ENCODE assay signal across 18 mouse cellular contexts in the genomic region with DNA sequence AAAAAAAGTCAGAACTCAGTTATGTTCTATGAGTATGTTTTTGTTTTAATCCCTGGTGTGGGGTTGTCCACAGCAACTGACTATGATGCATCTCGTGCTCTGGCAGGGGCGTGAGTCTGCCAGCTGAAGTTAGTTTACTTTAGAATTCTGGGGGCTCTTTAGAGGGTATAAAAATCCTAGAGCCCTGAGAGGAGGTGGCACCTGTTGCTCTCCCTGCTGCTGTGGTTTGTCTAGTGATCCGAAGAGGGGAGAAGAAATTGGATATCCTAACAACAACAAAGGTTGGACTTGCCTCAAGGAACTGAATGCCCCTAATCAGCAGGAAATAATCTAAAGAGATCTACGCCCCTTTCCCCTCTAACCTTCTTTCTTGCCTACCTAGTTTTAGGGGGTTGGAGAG. TPM values are rescaled to one million over a fixed set of nuclear protein-coding genes. Genes with fewer than 3 reads are reported as not detected.
DNase-seq lines count a peak whose midpoint lies in the region; ATAC-seq and TF ChIP-seq lines count a peak whose summit lies in the region.
"Had no signal": no experiment of that assay in that cellular context is flagged by ENCODE, and none has a peak within 500 bp of the region (broad histone marks: within the 10 kb centered on the region; RNA-seq: fewer than 3 reads in every experiment).

No protein-coding gene starts in this region.

- no peak overlapping the region for H3ac ChIP-seq in myocyte (ENCODE audit: control insufficient read depth, insufficient read length)

- no peak overlapping the region for H3K4me2 ChIP-seq in kidney, postnatal 0 days (ENCODE audit: low read length)
- H3K4me2 ChIP-seq in myocyte (ENCODE audit: low read depth) = peak overlapping the region; percentile 70

- no peak overlapping the region for H3K9ac ChIP-seq in kidney, postnatal 0 days (ENCODE audit: low read depth, low read length)

- no peak for TF ChIP-seq CTCF in kidney, postnatal 0 days (IDR thresholded peaks at IDR 0.05; ENCODE audit: low read depth)

- WGBS in kidney, postnatal 0 days = 33% methylated on average over 4 of the region's 4 CpGs

- TF ChIP-seq POLR2A in myocyte (IDR thresholded peaks at IDR 0.05; ENCODE audit: insufficient read length, low read depth) = no peak

- no peaks in the 10 kb centered on the region for H3K9me3 ChIP-seq in kidney, postnatal 0 days (replicated peaks; ENCODE audit: low read length)
- H3K9me3 ChIP-seq: G1E had no signal

- no peaks in the 10 kb centered on the region for H3K27me3 ChIP-seq in kidney, postnatal 0 days (ENCODE audit: insufficient read depth, low read length)
- no peaks in the 10 kb centered on the region for H3K27me3 ChIP-seq in myocyte (ENCODE audit: control insufficient read depth, insufficient read depth, insufficient read length)
- H3K27me3 ChIP-seq: Patski had no signal

- DNase-seq in kidney, postnatal 0 days (ENCODE audit: low spot score) = peak; percentile 19
- DNase-seq in kidney, adult 11 months = no peak
- no peak for DNase-seq in lung, postnatal 10 days
- DNase-seq: adrenal gland, adult 2 months; adrenal gland, adult 8-10 months; adrenal gland, postnatal 10 days; adrenal gland, postnatal 14 days; adrenal gland, postnatal 25 days; adrenal gland, postnatal 36 days; B cell, adult 2 months; cerebellum, adult 11 months; cerebellum, adult 11-12 months; cerebellum, adult 18-20 months had no signal

- ATAC-seq in kidney, postnatal 0 days (replicated peaks; ENCODE audit: low FRiP score, low read depth) = no peak
- ATAC-seq: activated CD4-positive, CD25-positive, alpha-beta regulatory T cell, adult 4 months; CD4-positive, CD25-positive, alpha-beta regulatory T cell, adult 4 months; Patski had no signal

- H3K27ac ChIP-seq in kidney, postnatal 0 days = no peak overlapping the region

- no peaks in the 10 kb centered on the region for H3K36me3 ChIP-seq in kidney, postnatal 0 days (ENCODE audit: insufficient read depth, low read length)
- H3K36me3 ChIP-seq in myocyte (ENCODE audit: control insufficient read depth, insufficient read depth) = no peaks in the 10 kb centered on the region
- H3K36me3 ChIP-seq: G1E had no signal

- H3K79me2 ChIP-seq in myocyte (ENCODE audit: control insufficient read depth, insufficient read depth) = no peaks in the 10 kb centered on the region

- no peak overlapping the region for H3K4me3 ChIP-seq in kidney, postnatal 0 days (replicated peaks; ENCODE audit: low read depth, low read length)
- no peak overlapping the region for H3K4me3 ChIP-seq in myocyte

- no peaks in the 10 kb centered on the region for H3K4me1 ChIP-seq in kidney, postnatal 0 days (replicated peaks; ENCODE audit: insufficient read depth, low read length)

TF ChIP-seq in myocyte, 11 proteins besides CTCF, POLR2A, EP300 and RAD21:
- peak; percentile 59 for TF ChIP-seq TCF12 (IDR thresholded peaks at IDR 0.05; ENCODE audit: insufficient read depth, poor library complexity, severe bottlenecking)
- TF ChIP-seq TCF3 (IDR thresholded peaks at IDR 0.05; ENCODE audit: insufficient read length, low read depth) = no peak
- TF ChIP-seq SRF (IDR thresholded peaks at IDR 0.05; ENCODE audit: control insufficient read depth, insufficient read length, low read depth) = no peak
- peak; percentile 56 to 86 (median 63) for TF ChIP-seq MYOD1 (IDR thresholded peaks at IDR 0.05; ENCODE audit: control insufficient read depth in 1 of 3, insufficient read length in 2 of 3, low read depth in 2 of 3)
- TF ChIP-seq MYOG (IDR thresholded peaks at IDR 0.05; ENCODE audit: control insufficient read depth in 1 of 3, insufficient read depth in 1 of 3, insufficient read length in 2 of 3, low read depth in 2 of 3) = peak in 2 of 3 experiments; percentile 57 to 78
- no peak for TF ChIP-seq USF1 (IDR thresholded peaks at IDR 0.05; ENCODE audit: low read depth)
- TF ChIP-seq REST (IDR thresholded peaks at IDR 0.05; ENCODE audit: insufficient read depth, insufficient read length) = no peak
- TF ChIP-seq POLR2AphosphoS2 (IDR thresholded peaks at IDR 0.05; ENCODE audit: insufficient read length, low read depth) = no peak
- no peak for TF ChIP-seq E2F4 (IDR thresholded peaks at IDR 0.05; ENCODE audit: insufficient read depth)
- no peak for TF ChIP-seq CEBPB (IDR thresholded peaks at IDR 0.05; ENCODE audit: insufficient read depth, poor library complexity, severe bottlenecking)
- no peak for TF ChIP-seq MAX (IDR thresholded peaks at IDR 0.05; ENCODE audit: low read depth)

RNA-seq across cellular contexts. Expression of a gene that starts 8.6 kb away (rescaled TPM):
- 77.3 and 88.0 TPM in 2 replicates for polyA plus RNA-seq in kidney, postnatal 0 days (2015; fragmentation: Nextera tagmentation; extraction: Ambion mirVana)
- 518 TPM for polyA plus RNA-seq in myocyte (2012; fragmentation: generic; extraction: Trizol)

RNA-seq across cellular contexts. Expression of a gene that starts 11.3 kb away (rescaled TPM):
- polyA plus RNA-seq in kidney, postnatal 0 days (2015; fragmentation: Nextera tagmentation; extraction: Ambion mirVana) = 125 TPM in 2 replicates
- 120 TPM for polyA plus RNA-seq in myocyte (2012; fragmentation: generic; extraction: Trizol)
- polyA plus RNA-seq: activated CD4-positive, CD25-positive, alpha-beta regulatory T cell, adult 4 months; CD4-positive, CD25-positive, alpha-beta regulatory T cell, adult 4 months had no signal

RNA-seq across cellular contexts. Expression of a gene that starts 49.4 kb away (rescaled TPM):
- polyA plus RNA-seq in kidney, postnatal 0 days (2015; fragmentation: Nextera tagmentation; extraction: Ambion mirVana) = 101 and 106 TPM in 2 replicates
- 34.6 TPM for polyA plus RNA-seq in myocyte (2012; fragmentation: generic; extraction: Trizol)
